Mouse (Mus musculus) neural tube, embryonic 11.5 days (tissue): ENCODE results near the gene Tm2d3. TPM values are rescaled to one million over a fixed set of nuclear protein-coding genes. Genes with fewer than 3 reads are reported as not detected.

Source experiments
- ATAC-seq: fragments of 200-750 bp; cut with Nextera tagmentation; 2 replicates; pipeline ENCODE4 v1.8.0; 2017; ENCODE audit warnings: moderate number of reproducible peaks, mild to moderate bottlenecking, moderate TSS enrichment, moderate library complexity; ENCODE audit not compliant: insufficient read depth, low FRiP score, low TSS enrichment
- DNase-seq: peaks from one replicate; pipeline ENCODE4 v3.0.0-alpha.2; 2015; ENCODE audit warnings: low spot score
- H3K27ac ChIP-seq: fragments of 300-500 bp; sonication (generic); 2 replicates; pipeline ENCODE4 v1.5.1; 2014; ENCODE audit warnings: low read depth, mild to moderate bottlenecking, low read length
- H3K27me3 ChIP-seq: fragments of 300-500 bp; sonication (generic); 2 replicates; pipeline ENCODE4 v1.6.1; 2014; ENCODE audit warnings: mild to moderate bottlenecking, low read length, mixed read lengths; ENCODE audit not compliant: control insufficient read depth, insufficient read depth
- H3K36me3 ChIP-seq: fragments of 300-500 bp; sonication (generic); 2 replicates; pipeline ENCODE4 v1.6.1; 2014; ENCODE audit warnings: mild to moderate bottlenecking, low read length, moderate library complexity, mixed read lengths; ENCODE audit not compliant: control insufficient read depth, insufficient read depth
- H3K4me1 ChIP-seq: fragments of 300-500 bp; sonication (generic); 2 replicates; pipeline ENCODE4 v1.6.1; 2014; ENCODE audit warnings: low read length, mixed read lengths; ENCODE audit not compliant: control insufficient read depth, insufficient read depth
- H3K4me2 ChIP-seq: fragments of 300-500 bp; sonication (generic); 2 replicates; pipeline ENCODE4 v1.6.1; 2014; ENCODE audit warnings: low read depth, mild to moderate bottlenecking, moderate library complexity
- H3K4me3 ChIP-seq: fragments of 300-500 bp; sonication (generic); 2 replicates; pipeline ENCODE4 v1.5.1; 2014; ENCODE audit warnings: low read depth, low read length
- H3K9ac ChIP-seq: fragments of 300-500 bp; sonication (generic); 2 replicates; pipeline ENCODE4 v1.6.1; 2014; ENCODE audit warnings: mild to moderate bottlenecking, low read length
- H3K9me3 ChIP-seq: fragments of 300-500 bp; sonication (generic); 2 replicates; pipeline ENCODE4 v1.6.1; 2016; ENCODE audit warnings: low read length; ENCODE audit not compliant: control insufficient read depth
- WGBS: fragments of 180-500 bp; shearing (Covaris S2); extraction: QIAGEN DNeasy Blood & Tissue Kit; methylation state at CpG from one replicate; pipeline ENCODE4 v1.1.7; 2014; 5-methylcytosine and 5-hydroxymethylcytosine counted together
- polyA plus RNA-seq: library from polyadenylated mRNA; unstranded; fragments of >200 nt; fragmentation: Nextera tagmentation; extraction: Ambion mirVana; gene quantifications from 2 replicates; pipeline ENCODE4 v1.2.1, GENCODE M21; 2014

Gene Tm2d3
- polyA plus RNA-seq, 1 experiment from 2014 or later, result 69.3 TPM

GRCm38 (mm10) chr7:65735261-65735660 is 44.3 kb downstream of the Tm2d3 start:
- Histone ChIP-seq H3K27me3 (no peaks in the 10 kb centered on the region), H3K4me3 (no peak overlapping the region), H3K9me3 (no peaks in the 10 kb centered on the region), H3K9ac (no peak overlapping the region), H3K36me3 (no peaks in the 10 kb centered on the region), H3K4me2 (no peak overlapping the region), H3K4me1 (no peaks in the 10 kb centered on the region), H3K27ac (no peak overlapping the region)
- ATAC-seq (no peak), DNase-seq (no peak)
- WGBS, result 89% methylated on average over 3 of the region's 3 CpGs

GRCm38 (mm10) chr7:65737286-65738040 is 46.5 kb downstream of the Tm2d3 start:
- Histone ChIP-seq H3K4me2 (no peak overlapping the region), H3K36me3 (no peaks in the 10 kb centered on the region), H3K27me3 (no peaks in the 10 kb centered on the region), H3K4me1 (no peaks in the 10 kb centered on the region), H3K27ac (no peak overlapping the region), H3K4me3 (no peak overlapping the region), H3K9ac (no peak overlapping the region), H3K9me3 (no peaks in the 10 kb centered on the region)
- no peak for DNase-seq
- ATAC-seq, result no peak
- 78% methylated on average over 12 of the region's 12 CpGs for WGBS

GRCm38 (mm10) chr7:65742857-65743256 is 51.9 kb downstream of the Tm2d3 start:
- 92% methylated on average over 8 of the region's 8 CpGs for WGBS
- Histone ChIP-seq H3K4me1 (no peaks in the 10 kb centered on the region), H3K9ac (no peak overlapping the region), H3K27me3 (no peaks in the 10 kb centered on the region), H3K4me3 (no peak overlapping the region), H3K9me3 (0 out of 2 replicates have a peak, but pooled peaks cover 2% of the 10 kb centered on the region), H3K27ac (no peak overlapping the region), H3K4me2 (no peak overlapping the region), H3K36me3 (no peaks in the 10 kb centered on the region)
- DNase-seq (no peak), ATAC-seq (no peak)

- 86% methylated on average over 11 of the region's 11 CpGs for whole genome bisulfite sequencing
- no peaks in the 10 kb centered on the region for H3K27me3 ChIP-seq
- DNase-seq (no peak), ATAC-seq (no peak)
- H3K4me1 ChIP-seq, result no peaks in the 10 kb centered on the region
- no peak overlapping the region for H3K4me2 ChIP-seq
- H3K36me3 ChIP-seq, result no peaks in the 10 kb centered on the region
- H3K9ac ChIP-seq, result no peak overlapping the region
- 0 out of 2 replicates have a peak, but pooled peaks cover 2% of the 10 kb centered on the region for H3K9me3 ChIP-seq
- H3K4me3 ChIP-seq, result no peak overlapping the region
- no peak overlapping the region for H3K27ac ChIP-seq
Observed at GRCm38 (mm10) chr7:65747990-65748955, 57.3 kb downstream of the Tm2d3 start.

Other genes with a start within 250 kb of the Tm2d3 start
- gene Tjp1, start 163.4 kb upstream of the Tm2d3 start, polyA plus RNA-seq, result 24.6 and 27.8 TPM in 2 replicates
- gene Tarsl2, start 46.3 kb upstream of the Tm2d3 start, polyA plus RNA-seq, result 14.1 and 15.6 TPM in 2 replicates
- gene Pcsk6, start 170.6 kb downstream of the Tm2d3 start, polyA plus RNA-seq, result 2.7 and 3.5 TPM in 2 replicates